Mouse (Mus musculus) hindbrain, embryonic 16.5 days (tissue): Measurements from ENCODE around the gene Trmt61a. TPM values are rescaled to one million over a fixed set of nuclear protein-coding genes. Genes with fewer than 3 reads are reported as not detected.
A peak's percentile ranks its signal among the peaks of the same experiment; 100 is the strongest.

ENCODE experiments used
- ATAC-seq: fragments of 200-750 bp; cut with Nextera tagmentation; 2 replicates; pipeline ENCODE4 v1.8.0; 2017; ENCODE audit warnings: moderate TSS enrichment, moderate library complexity
- H3K27ac ChIP-seq: fragments of 300-500 bp; sonication (generic); 2 replicates; pipeline ENCODE4 v1.5.1; 2014; ENCODE audit warnings: low read depth, mild to moderate bottlenecking, control low read depth, low read length, moderate library complexity
- H3K27me3 ChIP-seq: fragments of 300-500 bp; sonication (generic); replicated peaks from 2 replicates; pipeline ENCODE4 v1.6.1; 2014; ENCODE audit warnings: low read length; ENCODE audit not compliant: control insufficient read depth, insufficient read depth
- H3K36me3 ChIP-seq: fragments of 300-500 bp; sonication (generic); 2 replicates; pipeline ENCODE4 v1.6.1; 2014; ENCODE audit warnings: mild to moderate bottlenecking, low read length, moderate library complexity, mixed read lengths; ENCODE audit not compliant: control insufficient read depth, insufficient read depth
- H3K4me1 ChIP-seq: fragments of 300-500 bp; sonication (generic); 2 replicates; pipeline ENCODE4 v1.6.1; 2014; ENCODE audit warnings: low read depth, low read length; ENCODE audit not compliant: control insufficient read depth, insufficient read depth
- H3K4me2 ChIP-seq: fragments of 300-500 bp; sonication (generic); 2 replicates; pipeline ENCODE4 v1.6.1; 2014; ENCODE audit warnings: mild to moderate bottlenecking, low read length, control low read depth, moderate library complexity
- H3K4me3 ChIP-seq: fragments of 300-500 bp; sonication (generic); 2 replicates; pipeline ENCODE4 v1.5.1; 2014; ENCODE audit warnings: mild to moderate bottlenecking, low read length, control low read depth, moderate library complexity
- H3K9ac ChIP-seq: fragments of 300-500 bp; sonication (generic); 2 replicates; pipeline ENCODE4 v1.6.1; 2014; ENCODE audit warnings: low read depth, mild to moderate bottlenecking, control low read depth, low read length, moderate library complexity
- H3K9me3 ChIP-seq: fragments of 300-500 bp; sonication (generic); 2 replicates; pipeline ENCODE4 v1.6.1; 2014; ENCODE audit warnings: mild to moderate bottlenecking, low read length, moderate library complexity; ENCODE audit not compliant: control insufficient read depth
- WGBS: fragments of 180-500 bp; shearing (Covaris S2); extraction: QIAGEN DNeasy Blood & Tissue Kit; methylation state at CpG from one replicate; pipeline ENCODE4 v1.1.7; 2014; 5-methylcytosine and 5-hydroxymethylcytosine counted together
- polyA plus RNA-seq: library from polyadenylated mRNA; unstranded; fragments of >200 nt; fragmentation: Nextera tagmentation; extraction: Ambion mirVana; gene quantifications from 2 replicates; pipeline ENCODE4 v1.2.1, GENCODE M21; 2015

Gene Trmt61a
- polyA plus RNA-seq, 1 experiment from 2014 or later = 8.8 TPM

DNA sequence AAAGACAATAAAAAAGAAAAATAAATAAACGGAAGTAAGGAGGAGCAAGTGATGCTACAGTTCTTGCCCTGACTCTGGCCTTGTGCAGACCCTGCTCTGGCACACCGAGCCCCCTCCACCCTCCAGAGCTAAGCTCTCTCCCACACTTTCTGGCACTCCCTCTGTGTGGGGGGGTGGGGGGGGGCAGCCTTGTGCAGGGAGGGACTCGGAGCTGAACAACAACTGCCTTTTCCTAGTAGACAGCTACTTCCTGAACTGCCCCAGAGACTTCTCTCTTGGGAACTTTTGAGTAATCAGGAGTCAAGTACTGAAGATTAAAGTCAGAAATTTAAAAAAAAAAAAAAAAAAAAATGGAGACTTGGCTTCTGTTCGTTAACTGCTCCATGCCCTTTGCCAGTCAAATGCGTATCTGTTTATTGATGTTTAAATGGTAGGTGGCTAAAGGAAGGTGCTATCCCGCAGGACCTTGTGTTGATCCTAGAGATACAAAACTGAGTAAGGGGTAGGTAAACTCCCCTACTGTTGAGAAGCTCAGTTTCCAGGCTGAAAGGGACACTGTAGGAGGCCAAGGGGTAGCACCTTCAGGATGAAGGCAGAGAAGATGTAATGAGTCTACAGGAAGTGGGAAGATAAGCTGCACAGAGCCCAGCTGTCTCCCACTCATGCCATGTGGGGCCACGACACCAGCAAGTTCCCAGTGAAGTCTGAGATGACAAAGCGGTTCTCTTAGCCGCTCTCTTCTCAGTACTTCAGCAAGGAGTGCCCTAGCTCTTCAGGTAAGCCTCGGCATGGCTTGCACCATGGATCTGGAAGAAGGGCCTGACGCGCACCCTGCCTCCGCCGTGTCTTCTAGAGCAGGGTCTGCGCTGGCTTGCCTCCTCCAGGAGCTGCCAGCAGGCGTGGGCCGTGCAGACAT, 14.4 kb upstream of the Trmt61a start:
- Histone ChIP-seq H3K27me3 (no peaks in the 10 kb centered on the region), H3K9ac (no peak overlapping the region), H3K27ac (no peak overlapping the region), H3K4me3 (no peak overlapping the region), H3K4me1 (peaks cover 5% of the 10 kb centered on the region), H3K36me3 (no peaks in the 10 kb centered on the region; the same call in 1 of the 2 replicates), H3K9me3 (no peaks in the 10 kb centered on the region), H3K4me2 (no peak overlapping the region)
- no peak for ATAC-seq
- WGBS = 73% methylated on average over 17 of the region's 17 CpGs

DNA sequence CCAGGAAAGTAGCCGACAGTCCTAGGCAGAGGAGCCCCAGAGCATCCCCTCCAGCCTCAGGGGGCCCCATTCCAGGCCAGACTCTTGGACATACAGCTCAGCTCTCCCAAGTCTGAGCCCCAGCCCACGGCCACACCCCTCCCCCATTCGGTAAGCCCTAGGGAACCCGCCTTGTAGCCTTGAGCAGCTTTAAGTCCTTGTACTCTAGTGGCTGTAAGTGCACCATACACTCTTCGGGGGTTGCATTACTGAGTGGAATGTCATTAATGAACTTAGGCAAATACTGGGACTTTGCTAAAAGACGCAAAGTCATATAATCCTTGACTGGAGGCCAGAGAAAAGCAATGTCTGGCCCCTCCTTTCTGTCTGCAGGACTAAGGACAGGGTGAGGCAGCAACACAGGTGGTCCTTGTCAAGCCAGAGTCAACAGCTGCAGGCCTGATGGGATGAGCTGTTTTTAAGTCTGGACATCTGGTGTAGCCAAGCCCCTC, 13.7 kb upstream of the Trmt61a start:
- no peaks in the 10 kb centered on the region for H3K9me3 ChIP-seq
- no peaks in the 10 kb centered on the region; the same call in 1 of the 2 replicates for H3K36me3 ChIP-seq
- WGBS = 63% methylated on average over 6 of the region's 6 CpGs
- no peak overlapping the region for H3K27ac ChIP-seq
- no peak for ATAC-seq
- H3K4me3 ChIP-seq = no peak overlapping the region
- H3K4me1 ChIP-seq = peaks cover 12% of the 10 kb centered on the region
- H3K4me2 ChIP-seq = no peak overlapping the region
- no peak overlapping the region for H3K9ac ChIP-seq
- H3K27me3 ChIP-seq = no peaks in the 10 kb centered on the region

DNA sequence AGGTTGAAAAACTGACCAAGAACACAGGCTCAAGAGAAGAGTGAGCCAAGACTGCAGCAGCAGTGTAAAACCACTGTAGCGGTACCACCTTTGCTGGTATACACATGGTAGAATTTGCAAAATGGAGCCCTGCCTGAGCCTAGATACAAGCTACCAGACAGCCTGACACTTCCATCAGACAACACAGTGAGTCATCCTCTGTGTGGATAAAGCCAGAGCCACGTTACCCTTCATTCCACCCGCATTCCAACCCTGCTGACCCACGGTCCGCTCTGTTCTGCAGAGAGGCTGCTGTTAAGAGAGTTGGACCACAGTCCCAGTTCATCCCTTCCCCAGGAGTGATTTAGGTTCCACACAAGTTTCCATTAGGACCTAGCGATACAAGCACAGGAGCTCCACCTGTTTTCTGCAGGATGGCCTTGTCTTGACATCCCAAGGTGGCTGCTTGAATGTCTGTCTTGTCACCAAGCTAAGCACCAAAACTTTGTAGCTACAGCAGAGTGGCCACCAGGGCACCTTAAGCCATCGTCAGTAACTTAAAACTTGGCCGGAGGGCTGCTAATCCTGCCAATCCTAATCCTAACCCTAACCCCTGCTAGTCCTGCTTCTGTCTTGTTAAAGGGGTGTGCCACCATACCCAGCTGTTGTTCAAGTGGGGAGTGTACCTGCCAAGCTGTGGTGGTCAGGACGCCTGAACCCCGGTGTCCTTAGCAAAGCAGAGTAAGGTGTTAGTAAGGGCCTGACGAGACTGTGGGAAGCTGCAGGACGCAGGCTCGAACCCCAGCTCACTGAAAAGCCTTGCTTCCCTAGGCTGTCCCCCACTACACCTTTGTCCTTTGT, 12.6 kb upstream of the Trmt61a start:
- H3K27me3 ChIP-seq = no peaks in the 10 kb centered on the region
- H3K4me2 ChIP-seq = no peak overlapping the region
- no peak overlapping the region for H3K4me3 ChIP-seq
- peaks cover 23% of the 10 kb centered on the region for H3K4me1 ChIP-seq
- no peaks in the 10 kb centered on the region for H3K9me3 ChIP-seq
- H3K27ac ChIP-seq = no peak overlapping the region
- no peaks in the 10 kb centered on the region for H3K36me3 ChIP-seq
- H3K9ac ChIP-seq = no peak overlapping the region
- ATAC-seq = no peak
- 79% methylated on average over 13 of the region's 13 CpGs for WGBS

DNA sequence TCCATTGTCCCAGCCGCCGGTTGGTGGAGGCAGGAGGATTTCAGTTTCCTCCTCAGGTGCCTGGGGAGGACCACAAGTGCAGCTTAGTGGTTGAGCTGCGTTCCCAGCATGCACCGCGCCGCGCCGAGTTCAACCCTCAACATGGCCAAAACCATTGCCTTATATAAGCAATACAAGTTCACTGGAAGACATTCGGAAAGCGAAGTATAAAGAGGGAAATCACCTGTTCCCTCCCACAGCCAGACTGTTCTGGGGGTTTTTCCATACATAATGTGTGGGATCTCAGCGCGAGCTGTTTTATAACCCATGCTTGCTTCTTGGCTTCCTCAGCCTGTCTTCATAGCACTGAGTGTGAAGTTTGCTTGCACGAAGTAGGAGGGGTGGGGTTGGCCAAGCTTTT, 11.5 kb upstream of the Trmt61a start:
- WGBS = 73% methylated on average over 13 of the region's 13 CpGs
- Histone ChIP-seq H3K27ac (no peak overlapping the region), H3K4me2 (no peak overlapping the region), H3K9me3 (no peaks in the 10 kb centered on the region), H3K9ac (no peak overlapping the region), H3K4me3 (no peak overlapping the region), H3K4me1 (peaks cover 23% of the 10 kb centered on the region), H3K27me3 (no peaks in the 10 kb centered on the region), H3K36me3 (no peaks in the 10 kb centered on the region)
- ATAC-seq = no peak

DNA sequence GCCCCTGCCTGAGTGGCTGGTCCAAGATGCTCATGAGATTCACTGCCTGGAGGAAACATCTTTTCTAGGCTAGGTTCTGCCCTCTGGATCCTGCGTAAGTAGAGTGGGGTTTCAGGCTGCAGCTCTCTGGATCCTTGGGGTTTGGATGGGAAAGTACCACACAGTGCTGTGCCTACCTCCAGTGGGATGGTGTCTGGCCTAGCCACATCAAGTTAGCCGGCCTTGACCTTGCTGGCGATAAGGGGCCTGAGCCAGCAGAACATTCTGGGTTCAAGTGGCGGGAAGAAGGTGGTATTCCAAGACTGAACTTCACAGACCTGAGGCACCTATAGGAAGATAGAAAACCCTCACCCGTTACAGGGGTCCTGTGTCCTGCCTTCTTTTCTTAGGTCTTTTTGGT, 10.5 kb upstream of the Trmt61a start:
- no peaks in the 10 kb centered on the region for H3K9me3 ChIP-seq
- ATAC-seq = no peak
- H3K27ac ChIP-seq = no peak overlapping the region
- H3K4me3 ChIP-seq = no peak overlapping the region
- peaks cover 23% of the 10 kb centered on the region for H3K4me1 ChIP-seq
- no peak overlapping the region for H3K9ac ChIP-seq
- no peak overlapping the region for H3K4me2 ChIP-seq
- H3K36me3 ChIP-seq = no peaks in the 10 kb centered on the region
- no peaks in the 10 kb centered on the region for H3K27me3 ChIP-seq
- 84% methylated on average over 5 of the region's 5 CpGs for WGBS

DNA sequence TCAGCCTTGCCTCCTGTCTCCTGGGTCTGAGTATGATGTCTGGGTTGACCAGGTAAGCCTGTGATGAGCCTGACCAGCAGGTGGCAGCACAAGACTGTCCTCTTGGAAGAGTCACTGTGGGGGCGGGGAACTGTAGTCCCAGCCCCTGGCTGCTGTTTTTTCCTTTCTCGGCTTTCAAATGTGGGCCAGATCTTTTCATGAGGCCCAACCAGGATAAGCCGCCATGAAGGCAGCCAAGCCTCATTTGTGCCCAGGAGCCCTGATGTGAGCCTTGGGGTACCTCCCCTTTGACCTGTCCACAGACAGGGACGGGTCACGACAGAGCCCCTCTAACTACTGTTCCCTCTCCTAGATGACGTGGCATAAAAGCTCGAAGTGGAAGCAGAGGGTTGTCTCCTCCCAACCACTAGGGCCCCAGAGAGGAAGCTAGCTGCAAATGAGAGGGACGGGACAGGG, 9.4 kb upstream of the Trmt61a start:
- Histone ChIP-seq H3K4me3 (peak overlapping the region; percentile 91), H3K9ac (peak overlapping the region; percentile 98), H3K36me3 (no peaks in the 10 kb centered on the region), H3K4me2 (peak overlapping the region; percentile 92), H3K27ac (peak overlapping the region; percentile 88), H3K27me3 (no peaks in the 10 kb centered on the region), H3K9me3 (no peaks in the 10 kb centered on the region), H3K4me1 (peaks cover 29% of the 10 kb centered on the region)
- peak; percentile 37 for ATAC-seq
- WGBS = 2% methylated on average over 8 of the region's 8 CpGs

DNA sequence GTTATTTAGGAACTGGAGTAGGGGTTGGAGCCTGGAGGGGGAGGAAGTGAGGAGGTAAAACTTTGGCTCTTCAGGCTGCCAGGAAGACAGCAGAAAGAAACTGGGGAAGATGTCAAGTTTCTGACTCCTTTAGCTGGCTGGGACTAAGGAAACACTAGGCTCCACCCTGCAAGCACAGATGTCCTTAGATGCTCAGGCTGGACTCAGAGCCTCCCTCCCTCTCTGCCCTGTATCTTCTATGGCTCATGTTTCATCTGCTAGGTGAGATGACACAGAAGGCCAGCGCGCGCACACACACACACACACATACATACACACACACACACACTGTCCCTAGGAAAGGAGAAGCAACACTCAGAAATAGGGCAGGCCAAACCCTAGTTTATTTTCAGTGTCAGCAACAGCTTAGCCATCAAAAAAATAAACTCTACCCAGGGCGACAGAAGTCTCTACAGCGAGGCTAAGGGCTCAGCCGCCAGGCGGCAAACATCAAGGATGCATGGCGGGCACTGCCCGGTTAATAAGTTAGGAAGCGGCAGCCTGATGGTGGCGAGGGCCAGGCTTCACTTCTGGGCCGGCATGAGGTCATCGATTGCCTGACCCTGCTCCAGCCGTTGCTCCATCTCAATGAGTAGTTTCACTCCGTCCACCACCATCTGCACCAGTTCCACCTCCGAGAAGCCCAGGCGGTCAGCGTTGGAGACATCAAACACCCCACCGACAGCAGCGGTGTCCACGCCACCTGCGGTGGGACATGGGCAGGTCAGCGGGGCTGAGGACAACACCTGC, 8.7 kb upstream of the Trmt61a start:
- 39% methylated on average over 23 of the region's 23 CpGs for WGBS
- H3K27ac ChIP-seq = peak overlapping the region; percentile 88
- peaks cover 29% of the 10 kb centered on the region for H3K4me1 ChIP-seq
- no peak for ATAC-seq
- peak overlapping the region; percentile 98 for H3K9ac ChIP-seq
- no peaks in the 10 kb centered on the region; the same call in 1 of the 2 replicates for H3K27me3 ChIP-seq
- no peaks in the 10 kb centered on the region for H3K36me3 ChIP-seq
- peak overlapping the region; percentile 91 for H3K4me3 ChIP-seq
- H3K4me2 ChIP-seq = peak overlapping the region; percentile 92
- no peaks in the 10 kb centered on the region for H3K9me3 ChIP-seq

DNA sequence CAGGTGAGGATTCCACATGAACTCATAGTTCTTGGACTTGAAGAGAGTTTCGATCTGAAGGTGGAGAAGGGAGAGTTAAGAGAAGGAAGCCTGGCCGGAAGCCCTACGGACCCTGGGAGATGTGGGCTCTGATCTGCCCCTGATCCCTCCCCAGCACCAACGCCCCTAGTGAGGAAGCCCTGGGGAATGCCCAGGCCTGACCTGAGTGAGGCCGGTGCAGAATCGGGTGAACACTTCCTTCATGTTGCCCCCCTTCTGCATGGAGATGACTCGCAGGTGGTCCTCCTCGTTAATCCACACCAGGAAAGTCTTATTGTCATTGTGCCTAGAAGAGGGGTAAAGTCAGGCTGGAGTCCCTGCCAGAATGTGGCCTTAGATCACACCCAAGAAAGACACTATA, 7.9 kb upstream of the Trmt61a start:
- peak overlapping the region; percentile 88 for H3K27ac ChIP-seq

More for the DNA sequence above, 7.9 kb upstream of the Trmt61a start:
- Histone ChIP-seq H3K27me3 (no peaks in the 10 kb centered on the region; the same call in 1 of the 2 replicates), H3K36me3 (no peaks in the 10 kb centered on the region), H3K4me3 (peak overlapping the region; percentile 91), H3K4me1 (peaks cover 29% of the 10 kb centered on the region), H3K4me2 (peak overlapping the region; percentile 92), H3K9ac (peak overlapping the region; percentile 98), H3K9me3 (no peaks in the 10 kb centered on the region)
- 28% methylated on average over 8 of the region's 8 CpGs for WGBS
- no peak for ATAC-seq
